Mouse (Mus musculus) layer of hippocampus, adult 2 months (tissue): ENCODE measurements around the gene Kif6. TPM values are rescaled to one million over a fixed set of nuclear protein-coding genes. Genes with fewer than 3 reads are reported as not detected.
A peak's percentile ranks its signal among the peaks of the same experiment; 100 is the strongest.

ENCODE experiments used
- DNase-seq, 2 experiments: peaks; one replicate each; pipeline ENCODE4 v3.0.0; 2022; ENCODE audit warnings: low spot score in 2 of 2
- H3K27ac ChIP-seq: fragments of 200-600 bp; 2 replicates; pipeline ENCODE4 v1.8.1; 2022
- H3K4me3 ChIP-seq: fragments of 200-600 bp; 2 replicates; pipeline ENCODE4 v1.8.1; 2022; ENCODE audit warnings: mild to moderate bottlenecking
- CTCF ChIP-seq: fragments of 200-600 bp; conservative IDR thresholded peaks from 2 replicates; pipeline ENCODE4 v1.8.1; 2022; ENCODE audit warnings: antibody characterized with exemption, mild to moderate bottlenecking, moderate library complexity
- total RNA-seq, 2 experiments: library from RNA; stranded (reverse); gene quantifications; 2 replicates each; pipeline ENCODE4 v1.2.3; 2021

Kif6 gene
- total RNA-seq, 2 experiments from 2014 or later: 5.0 to 6.1 TPM

DNA sequence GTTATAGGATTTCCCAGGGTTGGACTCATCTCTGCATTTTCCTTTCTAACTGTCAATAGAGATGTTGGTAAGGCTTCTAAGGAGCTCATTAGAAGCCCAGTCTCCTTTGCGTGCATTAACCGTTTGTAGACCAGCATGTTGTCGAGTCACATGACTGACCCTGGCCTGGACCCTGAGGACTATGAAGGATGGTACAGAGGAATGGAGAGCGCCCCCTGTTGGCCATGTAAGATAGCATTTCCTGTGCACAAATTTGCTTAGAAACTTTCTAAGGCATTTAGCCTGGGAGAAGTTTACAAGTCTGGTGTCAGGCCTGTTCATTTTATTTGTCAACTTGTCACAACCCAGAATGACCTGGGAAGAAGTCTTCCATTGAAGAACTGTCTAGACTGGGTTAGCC lies 144.1 kb downstream of the Kif6 start:
- TF ChIP-seq CTCF: peak; percentile 58
- H3K4me3 ChIP-seq: no peak overlapping the region
- no peak for DNase-seq
- no peak overlapping the region for H3K27ac ChIP-seq

GRCm38 (mm10) chr17:49761260-49761659 lies 146.3 kb downstream of the Kif6 start:
- no peak for DNase-seq
- H3K27ac ChIP-seq: no peak overlapping the region
- TF ChIP-seq CTCF: no peak
- H3K4me3 ChIP-seq: no peak overlapping the region

- TF ChIP-seq CTCF: no peak
- no peak for DNase-seq
- Histone ChIP-seq H3K27ac (no peak overlapping the region), H3K4me3 (no peak overlapping the region)
These were observed 146.9 kb downstream of the Kif6 start for GRCm38 (mm10) chr17:49761838-49762237.

DNA sequence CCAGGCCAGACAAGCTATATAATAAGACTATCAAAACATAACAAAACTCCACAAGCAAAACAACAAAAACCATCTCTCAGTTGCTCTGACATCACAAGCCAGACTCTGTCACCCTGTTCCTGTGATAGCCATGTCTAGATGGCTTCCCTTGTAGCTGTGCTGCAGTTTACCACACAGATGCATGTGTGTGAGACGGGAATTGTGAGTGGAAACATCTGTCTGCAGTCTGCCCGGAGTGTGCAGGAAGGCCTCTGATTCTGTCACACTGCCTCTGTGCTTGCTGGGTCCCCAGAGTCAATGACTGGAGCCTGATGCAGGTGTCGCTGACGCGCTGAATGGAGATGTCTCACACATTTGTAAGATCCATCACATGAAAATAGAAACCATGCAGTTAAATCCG lies 150.0 kb downstream of the Kif6 start:
- no peak overlapping the region for H3K4me3 ChIP-seq

GRCm38 (mm10) chr17:49767717-49768370 lies 152.9 kb downstream of the Kif6 start:
- no peak for TF ChIP-seq CTCF
- DNase-seq: no peak
- H3K4me3 ChIP-seq: no peak overlapping the region
- no peak overlapping the region for H3K27ac ChIP-seq

More for the DNA sequence above, 150.0 kb downstream of the Kif6 start:
- H3K27ac ChIP-seq: no peak overlapping the region
- TF ChIP-seq CTCF: no peak
- no peak for DNase-seq

GRCm38 (mm10) chr17:49771703-49772315 lies 156.9 kb downstream of the Kif6 start:
- no peak for TF ChIP-seq CTCF
- Histone ChIP-seq H3K27ac (no peak overlapping the region), H3K4me3 (no peak overlapping the region)
- DNase-seq: no peak

- Histone ChIP-seq H3K27ac (no peak overlapping the region), H3K4me3 (no peak overlapping the region)
- no peak for DNase-seq
- TF ChIP-seq CTCF: no peak
These were observed 162.3 kb downstream of the Kif6 start for GRCm38 (mm10) chr17:49777115-49777839.

DNA sequence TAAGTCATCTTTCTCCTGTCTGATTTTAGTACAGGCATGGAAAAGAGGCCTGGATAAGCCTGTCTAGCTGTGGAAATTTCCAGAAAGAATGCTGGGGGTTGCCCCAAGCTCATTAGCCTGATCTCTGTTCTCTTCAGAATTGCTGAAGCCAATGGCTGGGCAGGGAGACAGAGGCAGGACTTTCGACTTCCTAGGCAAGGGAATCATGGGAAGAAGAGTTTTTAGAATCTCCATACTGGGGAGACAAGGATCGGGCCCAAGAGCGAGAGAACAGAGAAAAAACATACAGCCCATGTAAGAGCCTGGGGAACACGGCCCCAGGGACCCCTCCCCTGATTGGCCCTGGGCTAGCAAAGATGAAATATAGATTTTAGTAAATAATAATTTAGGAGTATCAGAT lies 164.1 kb downstream of the Kif6 start:
- no peak for TF ChIP-seq CTCF
- Histone ChIP-seq H3K4me3 (no peak overlapping the region), H3K27ac (no peak overlapping the region)
- no peak for DNase-seq

- no peak for DNase-seq
These were observed 164.6 kb downstream of the Kif6 start for GRCm38 (mm10) chr17:49779576-49779975.

DNA sequence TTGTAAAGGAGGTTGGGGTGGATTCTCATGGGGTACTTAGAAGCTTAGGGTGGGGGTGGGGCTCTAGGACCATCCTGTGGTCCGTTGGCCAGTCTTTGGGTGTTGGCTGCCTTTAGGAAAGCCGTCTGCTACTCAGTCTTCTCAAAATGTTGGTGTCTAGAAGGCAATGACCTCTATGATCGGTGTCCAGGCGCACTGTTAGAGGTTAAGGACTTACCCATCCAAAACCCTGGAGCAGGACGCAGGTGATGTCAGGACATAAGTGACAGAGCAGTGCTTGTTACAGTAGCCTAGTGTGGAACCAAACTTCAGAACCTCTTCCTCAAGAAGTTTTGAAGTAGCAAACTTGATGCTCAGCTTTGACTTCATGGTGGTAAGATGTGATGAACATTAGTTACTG lies 170.9 kb downstream of the Kif6 start:
- Histone ChIP-seq H3K27ac (no peak overlapping the region), H3K4me3 (no peak overlapping the region)
- no peak for DNase-seq
- TF ChIP-seq CTCF: no peak

More at GRCm38 (mm10) chr17:49779576-49779975, 164.6 kb downstream of the Kif6 start:
- no peak for TF ChIP-seq CTCF
- Histone ChIP-seq H3K27ac (no peak overlapping the region), H3K4me3 (no peak overlapping the region)

- Histone ChIP-seq H3K4me3 (no peak overlapping the region), H3K27ac (no peak overlapping the region)
- DNase-seq: no peak
- no peak for TF ChIP-seq CTCF
These were observed 172.4 kb downstream of the Kif6 start for GRCm38 (mm10) chr17:49787351-49787750.

GRCm38 (mm10) chr17:49788187-49788974 lies 173.4 kb downstream of the Kif6 start:
- no peak for TF ChIP-seq CTCF
- Histone ChIP-seq H3K27ac (no peak overlapping the region), H3K4me3 (no peak overlapping the region)
- no peak for DNase-seq

DNA sequence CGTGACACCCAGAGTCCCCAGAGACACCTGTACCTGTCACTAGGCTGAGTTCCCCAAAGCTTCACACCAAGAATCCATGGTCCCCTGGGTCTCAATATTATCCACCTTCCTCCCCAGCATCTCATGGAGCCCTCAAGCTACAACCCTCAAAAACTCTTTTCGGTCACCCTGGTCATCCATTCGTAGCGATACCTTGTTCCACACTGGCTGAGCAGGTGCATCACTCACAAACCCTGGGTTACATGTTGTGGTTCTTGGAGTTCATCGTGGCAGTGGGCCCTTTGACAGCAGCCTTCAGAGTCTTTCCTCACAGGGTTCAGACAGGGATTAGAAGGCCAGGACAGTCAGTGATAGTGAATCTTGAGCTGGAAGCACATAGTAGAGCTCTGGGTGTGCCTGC lies 176.6 kb downstream of the Kif6 start:
- no peak overlapping the region for H3K4me3 ChIP-seq
- no peak for TF ChIP-seq CTCF
- DNase-seq: no peak
- no peak overlapping the region for H3K27ac ChIP-seq
